Mouse (Mus musculus) midbrain, embryonic 16.5 days (tissue): ENCODE measurements around the gene Gm10065. TPM values are rescaled to one million over a fixed set of nuclear protein-coding genes. Genes with fewer than 3 reads are reported as not detected.

Experiments used
- ATAC-seq: fragments of 200-750 bp; cut with Nextera tagmentation; 2 replicates; pipeline ENCODE4 v1.8.0; 2017; ENCODE audit warnings: moderate TSS enrichment
- H3K27ac ChIP-seq: fragments of 300-500 bp; sonication (generic); 2 replicates; pipeline ENCODE4 v1.5.1; 2014; ENCODE audit warnings: mild to moderate bottlenecking, low read length, mixed read lengths
- H3K27me3 ChIP-seq: fragments of 300-500 bp; sonication (generic); 2 replicates; pipeline ENCODE4 v1.6.1; 2014; ENCODE audit warnings: low read depth, low read length, mixed read lengths; ENCODE audit not compliant: control insufficient read depth, insufficient read depth
- H3K36me3 ChIP-seq: fragments of 300-500 bp; sonication (generic); 2 replicates; pipeline ENCODE4 v1.6.1; 2014; ENCODE audit warnings: mild to moderate bottlenecking, low read length, moderate library complexity, mixed read lengths; ENCODE audit not compliant: control insufficient read depth, insufficient read depth
- H3K4me1 ChIP-seq: fragments of 300-500 bp; sonication (generic); 2 replicates; pipeline ENCODE4 v1.6.1; 2014; ENCODE audit warnings: mild to moderate bottlenecking, low read length, mixed read lengths; ENCODE audit not compliant: control insufficient read depth, insufficient read depth
- H3K4me2 ChIP-seq: fragments of 300-500 bp; sonication (generic); 2 replicates; pipeline ENCODE4 v1.6.1; 2014; ENCODE audit warnings: mild to moderate bottlenecking, low read length, mixed read lengths
- H3K4me3 ChIP-seq: fragments of 300-500 bp; sonication (generic); 2 replicates; pipeline ENCODE4 v1.5.1; 2014; ENCODE audit warnings: low read depth, mild to moderate bottlenecking, low read length, moderate library complexity, mixed read lengths
- H3K9ac ChIP-seq: fragments of 300-500 bp; sonication (generic); 2 replicates; pipeline ENCODE4 v1.6.1; 2014; ENCODE audit warnings: low read depth, low read length, mixed read lengths
- H3K9me3 ChIP-seq: fragments of 300-500 bp; sonication (generic); replicated peaks from 2 replicates; pipeline ENCODE4 v1.6.1; 2014; ENCODE audit warnings: mild to moderate bottlenecking, low read length, mixed read lengths; ENCODE audit not compliant: control insufficient read depth, poor library complexity, severe bottlenecking
- WGBS: fragments of 180-500 bp; shearing (Covaris S2); extraction: QIAGEN DNeasy Blood & Tissue Kit; methylation state at CpG from one replicate; pipeline ENCODE4 v1.1.7; 2014; 5-methylcytosine and 5-hydroxymethylcytosine counted together
- microRNA counts: library from miRNA; unstranded; fragments of <30 nt; microRNA quantifications from one replicate; lab custom pipeline; 2016
- microRNA-seq: library from miRNA; unstranded; fragments of <30 nt; microRNA quantifications from one replicate; pipeline ENCODE4, GENCODE M21; 2017
- polyA plus RNA-seq: library from polyadenylated mRNA; unstranded; fragments of >200 nt; fragmentation: Nextera tagmentation; extraction: Ambion mirVana; gene quantifications from 2 replicates; pipeline ENCODE4 v1.2.1, GENCODE M21; 2015

Gene Gm10065
- polyA plus RNA-seq, 1 experiment from 2014 or later, result not detected

DNA sequence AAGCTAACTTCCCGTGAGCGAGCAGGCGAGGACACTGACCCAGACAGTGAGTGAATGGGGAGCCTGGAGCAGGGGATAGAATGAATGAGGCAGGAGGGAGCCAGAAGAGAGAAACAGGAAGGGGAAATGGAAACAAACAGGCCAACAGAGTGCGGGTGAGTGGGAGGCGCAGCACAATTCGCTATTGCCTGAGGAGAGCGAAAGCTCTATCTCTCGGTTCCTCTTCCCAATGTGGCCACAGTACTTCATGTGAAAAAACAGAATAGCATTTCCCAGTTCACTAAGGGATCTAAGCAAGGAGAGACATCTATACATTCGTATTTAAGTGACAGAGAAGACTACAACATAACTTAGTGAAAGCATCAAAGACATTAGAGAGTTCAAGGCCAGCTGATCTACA, 32.4 kb downstream of the Gm10065 start:
- Histone ChIP-seq H3K4me3 (no peak overlapping the region), H3K4me1 (0 out of 2 replicates have a peak, but pooled peaks cover under 1% of the 10 kb centered on the region), H3K36me3 (peaks cover 24% of the 10 kb centered on the region), H3K9me3 (no peaks in the 10 kb centered on the region), H3K27me3 (no peaks in the 10 kb centered on the region), H3K27ac (no peak overlapping the region), H3K9ac (no peak overlapping the region), H3K4me2 (no peak overlapping the region)
- ATAC-seq, result no peak
- 93% methylated on average over 9 of the region's 9 CpGs for WGBS

DNA sequence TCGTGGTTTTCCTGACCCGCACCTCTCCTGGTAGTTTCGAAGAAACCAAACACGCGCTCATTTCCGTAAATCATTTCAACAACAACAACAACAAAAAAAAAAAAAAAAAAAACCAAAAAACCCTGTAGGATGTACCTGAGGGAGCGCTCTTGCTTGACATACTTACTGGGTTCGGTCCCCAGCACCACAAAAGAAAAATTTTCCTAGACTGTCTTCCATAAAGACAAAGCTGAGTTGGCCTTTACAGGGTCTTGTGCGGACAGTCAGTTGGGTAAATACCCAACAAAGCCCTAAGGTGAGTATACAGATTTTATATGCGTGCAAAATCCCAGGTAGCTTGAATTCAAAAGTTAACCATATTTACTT, 38.1 kb downstream of the Gm10065 start:
- peak overlapping the region; percentile 51 for H3K4me3 ChIP-seq
- peak overlapping the region; percentile 85 for H3K27ac ChIP-seq
- no peaks in the 10 kb centered on the region for H3K27me3 ChIP-seq
- WGBS, result 18% methylated on average over 10 of the region's 10 CpGs
- peak overlapping the region; percentile 75 for H3K4me2 ChIP-seq
- ATAC-seq, result peak; percentile 61
- H3K9me3 ChIP-seq, result no peaks in the 10 kb centered on the region
- H3K9ac ChIP-seq, result peak overlapping the region; percentile 73; the same call in 1 of the 2 replicates
- H3K4me1 ChIP-seq, result peaks cover 13% of the 10 kb centered on the region
- peaks cover 14% of the 10 kb centered on the region for H3K36me3 ChIP-seq

DNA sequence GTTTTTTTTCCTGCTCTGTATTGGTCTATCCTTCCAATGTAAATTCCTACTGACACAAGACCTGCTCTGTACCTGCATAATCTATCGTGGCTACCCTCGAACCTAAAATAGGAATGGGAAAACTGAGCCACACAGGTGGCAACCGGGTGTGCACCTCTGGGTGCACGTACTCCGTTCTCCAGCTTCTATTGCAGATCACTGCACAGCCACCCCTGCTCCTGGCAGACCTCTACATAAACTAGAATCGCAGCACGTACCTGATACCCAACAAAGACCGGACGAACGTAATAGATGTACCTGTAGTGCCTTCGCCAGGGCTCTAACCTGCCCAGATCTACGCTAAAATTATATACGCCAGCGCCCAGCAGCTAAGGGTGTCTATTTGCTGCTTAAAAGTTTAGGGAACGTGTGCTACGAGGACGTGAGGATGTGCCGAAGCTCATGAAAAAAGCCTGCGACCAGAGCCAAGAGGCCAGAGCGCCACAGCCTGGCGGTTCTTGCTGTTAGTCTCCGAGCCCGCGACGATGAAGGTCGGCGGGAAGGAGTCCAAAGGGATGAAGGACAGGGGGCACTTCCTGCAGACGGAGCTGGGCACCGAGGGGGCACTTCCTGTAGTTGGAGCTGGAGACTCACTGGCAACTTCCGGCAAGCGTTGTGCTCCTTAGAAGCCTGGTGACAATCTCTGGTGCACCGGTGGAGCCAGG, 38.6 kb downstream of the Gm10065 start, which contains the start of gene Pgbd1:
Gene Pgbd1 (minus strand): TSS at position 556 of the 704 bp plus-strand sequence.
- peak; percentile 99 for ATAC-seq
- H3K27me3 ChIP-seq, result no peaks in the 10 kb centered on the region
- H3K27ac ChIP-seq, result peak within 1 kb of the TSS; percentile 85
- H3K4me1 ChIP-seq, result peaks cover 13% of the 10 kb centered on the region
- peaks cover 14% of the 10 kb centered on the region for H3K36me3 ChIP-seq
- peak within 1 kb of the TSS; percentile 73 for H3K9ac ChIP-seq
- under 1% methylated on average over 32 of the region's 32 CpGs for WGBS
- H3K4me2 ChIP-seq, result peak within 1 kb of the TSS; percentile 75
- peak within 1 kb of the TSS; percentile 51 for H3K4me3 ChIP-seq
- no peaks in the 10 kb centered on the region for H3K9me3 ChIP-seq

DNA sequence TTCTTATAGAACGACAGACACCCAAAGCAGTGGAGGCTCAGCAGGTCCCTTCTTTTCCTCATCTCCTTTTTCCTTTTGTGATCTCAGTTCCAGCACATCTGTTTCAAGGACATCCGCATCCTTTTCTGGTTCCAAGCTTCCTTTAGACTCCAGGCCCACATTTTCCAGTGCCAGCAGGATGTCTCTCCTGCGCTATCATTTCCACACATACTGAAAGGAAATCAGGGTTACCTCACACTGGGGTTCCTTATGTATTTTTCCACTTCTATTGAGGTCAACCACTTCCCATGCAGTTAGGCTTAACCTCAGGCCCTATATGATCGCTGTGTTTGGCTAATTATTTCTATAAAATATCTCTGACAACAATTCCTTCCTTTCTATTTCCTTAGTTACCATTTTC, 43.8 kb downstream of the Gm10065 start:
- WGBS, result 86% methylated on average over 4 of the region's 4 CpGs
- Histone ChIP-seq H3K36me3 (no peaks in the 10 kb centered on the region), H3K4me1 (peaks cover 10% of the 10 kb centered on the region), H3K27me3 (no peaks in the 10 kb centered on the region), H3K4me2 (no peak overlapping the region), H3K9me3 (no peaks in the 10 kb centered on the region), H3K4me3 (no peak overlapping the region), H3K27ac (no peak overlapping the region), H3K9ac (no peak overlapping the region)
- ATAC-seq, result no peak

MicroRNAs encoded within 50 kb of the gene (microRNA counts, 519-probe panel; counts per million panel counts)
- 2,683 counts per million, percentile 80 among the panel's probes with 10 or more counts for microRNA mmu-miR-1896 (lab: Ali Mortazavi, UCI)

Small RNA genes within 50 kb of the gene (microRNA-seq; reads per million reads assigned to microRNA genes)
- not detected for gene Mir1896

Other genes starting within 250 kb of the Gm10065 start
- gene Gpx5, start 186.7 kb downstream of the Gm10065 start, polyA plus RNA-seq, result not detected in 2 replicates
- gene Gpx6, start 167.3 kb downstream of the Gm10065 start, polyA plus RNA-seq, result 0.54 TPM in 1 of 2 replicates, not detected in the other
- gene Olfr1367, start 132.5 kb downstream of the Gm10065 start, polyA plus RNA-seq, result not detected in 2 replicates
- 11.5 and 13.5 TPM in 2 replicates for gene Zscan12, start 116.6 kb downstream of the Gm10065 start, polyA plus RNA-seq
- 64.5 and 73.5 TPM in 2 replicates for gene Zkscan3, start 76.7 kb downstream of the Gm10065 start, polyA plus RNA-seq
- gene Pgbd1, start 38.4 kb downstream of the Gm10065 start, polyA plus RNA-seq, result 4.6 and 4.8 TPM in 2 replicates
- 21.5 and 23.4 TPM in 2 replicates for gene Zscan26, start 25.7 kb downstream of the Gm10065 start, polyA plus RNA-seq
- gene Nkapl, start 10.9 kb downstream of the Gm10065 start, polyA plus RNA-seq, result 3.8 and 4.5 TPM in 2 replicates
- gene Zkscan4, start 534 bp downstream of the Gm10065 start, polyA plus RNA-seq, result 12.0 and 13.2 TPM in 2 replicates
- 0.43 and 0.56 TPM in 2 replicates for gene AK157302, start 15.8 kb upstream of the Gm10065 start, polyA plus RNA-seq
- gene Gm11273, start 22.0 kb upstream of the Gm10065 start, polyA plus RNA-seq, result 4.3 and 7.3 TPM in 2 replicates
- gene Zkscan8, start 51.7 kb upstream of the Gm10065 start, polyA plus RNA-seq, result 4.1 and 4.3 TPM in 2 replicates
- 0.09 and 0.15 TPM in 2 replicates for gene Olfr1366, start 63.4 kb upstream of the Gm10065 start, polyA plus RNA-seq
- gene Olfr1535, start 80.5 kb upstream of the Gm10065 start, polyA plus RNA-seq, result not detected in 2 replicates
- not detected in 2 replicates for gene Olfr1364, start 102.3 kb upstream of the Gm10065 start, polyA plus RNA-seq
- not detected in 2 replicates for gene Olfr1362, start 134.6 kb upstream of the Gm10065 start, polyA plus RNA-seq
- 0.07 TPM in 1 of 2 replicates, not detected in the other for gene Olfr11, start 163.1 kb upstream of the Gm10065 start, polyA plus RNA-seq
- not detected in 2 replicates for gene Olfr1361, start 183.9 kb upstream of the Gm10065 start, polyA plus RNA-seq
- gene Olfr1360, start 198.0 kb upstream of the Gm10065 start, polyA plus RNA-seq, result not detected in 2 replicates
- gene Olfr1359, start 218.7 kb upstream of the Gm10065 start, polyA plus RNA-seq, result not detected in 2 replicates
- not detected in 2 replicates for gene Hist1h2bl, start 236.7 kb upstream of the Gm10065 start, polyA plus RNA-seq
- 3.5 and 9.7 TPM in 2 replicates for gene Hist1h2ai, start 237.0 kb upstream of the Gm10065 start, polyA plus RNA-seq
- 3.4 TPM in 1 of 2 replicates, not detected in the other for gene Hist1h3h, start 238.2 kb upstream of the Gm10065 start, polyA plus RNA-seq
- 1.2 and 1.4 TPM in 2 replicates for gene Hist1h2bm, start 242.6 kb upstream of the Gm10065 start, polyA plus RNA-seq